Mouse (Mus musculus): ENCODE data around the gene Prmt1.

GRCm38 (mm10) chr7:45007846-45008245 is 21.5 kb upstream of the Prmt1 start:
- TF ChIP-seq CTCF (IDR thresholded peaks at IDR 0.05; ENCODE audit: low read depth) (no peak), EP300 (IDR thresholded peaks at IDR 0.05; ENCODE audit: low read depth) (no peak)

Data from liver, postnatal 0 days (tissue).